Mouse (Mus musculus) midbrain, embryonic 11.5 days (tissue): ENCODE measurements around the gene Adat3. TPM values are rescaled to one million over a fixed set of nuclear protein-coding genes. Genes with fewer than 3 reads are reported as not detected.
A peak's percentile ranks its signal among the peaks of the same experiment; 100 is the strongest.
"Not testable (repeated sequence)": the region's sequence is repeated elsewhere in the genome, so short reads cannot be mapped to it uniquely, and the experiment has no call there.

Experiments used
- ATAC-seq: fragments of 200-750 bp; cut with Nextera tagmentation; 2 replicates; pipeline ENCODE4 v1.8.0; 2017; ENCODE audit warnings: moderate TSS enrichment, moderate library complexity; ENCODE audit not compliant: low FRiP score
- DNase-seq: peaks from one replicate; pipeline ENCODE4 v3.0.0; 2015; ENCODE audit warnings: low spot score; ENCODE audit errors: missing footprints
- H3K27ac ChIP-seq: fragments of 300-500 bp; sonication (generic); 2 replicates; pipeline ENCODE4 v1.5.1; 2014; ENCODE audit warnings: low read depth, low read length
- H3K27me3 ChIP-seq: fragments of 300-500 bp; sonication (generic); 2 replicates; pipeline ENCODE4 v1.6.1; 2014; ENCODE audit warnings: mild to moderate bottlenecking, low read length, moderate library complexity, mixed read lengths; ENCODE audit not compliant: control insufficient read depth, insufficient read depth
- H3K36me3 ChIP-seq: fragments of 300-500 bp; sonication (generic); 2 replicates; pipeline ENCODE4 v1.6.1; 2014; ENCODE audit warnings: mild to moderate bottlenecking, low read length, moderate library complexity, mixed read lengths; ENCODE audit not compliant: control insufficient read depth, insufficient read depth
- H3K4me1 ChIP-seq: fragments of 300-500 bp; sonication (generic); 2 replicates; pipeline ENCODE4 v1.6.1; 2014; ENCODE audit warnings: low read length; ENCODE audit not compliant: control insufficient read depth, insufficient read depth
- H3K4me2 ChIP-seq: fragments of 300-500 bp; sonication (generic); 2 replicates; pipeline ENCODE4 v1.6.1; 2014; ENCODE audit warnings: mild to moderate bottlenecking, moderate library complexity
- H3K4me3 ChIP-seq: fragments of 300-500 bp; sonication (generic); 2 replicates; pipeline ENCODE4 v1.5.1; 2014; ENCODE audit warnings: low read depth, low read length
- H3K9ac ChIP-seq: fragments of 300-500 bp; sonication (generic); 2 replicates; pipeline ENCODE4 v1.6.1; 2014; ENCODE audit warnings: low read length
- H3K9me3 ChIP-seq: fragments of 300-500 bp; sonication (generic); 2 replicates; pipeline ENCODE4 v1.6.1; 2016; ENCODE audit warnings: low read length; ENCODE audit not compliant: control insufficient read depth
- WGBS: fragments of 180-500 bp; shearing (Covaris S2); extraction: QIAGEN DNeasy Blood & Tissue Kit; methylation state at CpG from one replicate; pipeline ENCODE4 v1.1.7; 2014; 5-methylcytosine and 5-hydroxymethylcytosine counted together
- polyA plus RNA-seq: library from polyadenylated mRNA; unstranded; fragments of >200 nt; fragmentation: Nextera tagmentation; extraction: Ambion mirVana; gene quantifications from 2 replicates; pipeline ENCODE4 v1.2.1, GENCODE M21; 2014

Adat3 gene
- polyA plus RNA-seq, 1 experiment from 2014 or later: 6.9 TPM

DNA sequence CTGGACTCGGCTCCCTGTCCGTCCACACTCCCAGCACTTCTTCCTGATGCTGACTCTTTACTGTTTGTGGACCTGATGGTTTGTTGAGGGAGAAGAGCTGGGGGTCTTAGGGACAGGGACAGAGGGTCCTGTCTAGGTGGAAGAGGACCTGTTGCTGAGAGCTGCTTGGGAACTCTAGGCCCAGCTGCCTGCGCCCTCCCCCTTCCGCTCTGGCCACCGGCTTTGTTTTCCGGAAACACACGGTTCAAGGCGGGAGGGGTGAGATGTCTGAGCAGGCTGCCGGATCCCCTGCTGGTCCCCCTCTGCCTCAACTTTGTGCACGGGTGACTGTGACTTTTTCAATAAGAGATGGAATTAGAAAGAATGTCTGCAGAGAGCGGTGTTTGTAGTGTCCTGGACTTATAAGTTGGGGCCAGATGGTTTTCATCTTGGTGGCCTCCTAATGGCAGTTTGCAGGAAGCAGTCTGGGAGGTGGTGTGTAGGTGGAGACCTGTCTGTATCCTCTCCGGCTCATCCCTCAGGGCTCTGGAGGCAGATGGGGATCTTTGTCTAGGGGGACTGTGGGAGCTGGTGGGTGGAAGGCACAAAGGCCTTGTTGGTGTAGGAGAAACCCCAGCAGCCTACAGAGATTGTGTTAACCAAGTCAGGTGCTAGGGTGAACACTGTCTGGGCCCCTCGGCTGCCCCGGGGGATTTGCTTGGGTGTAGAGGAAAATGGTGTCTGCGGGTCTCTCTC lies 20.9 kb downstream of the Adat3 start:
- peak; percentile 92 for DNase-seq

DNA sequence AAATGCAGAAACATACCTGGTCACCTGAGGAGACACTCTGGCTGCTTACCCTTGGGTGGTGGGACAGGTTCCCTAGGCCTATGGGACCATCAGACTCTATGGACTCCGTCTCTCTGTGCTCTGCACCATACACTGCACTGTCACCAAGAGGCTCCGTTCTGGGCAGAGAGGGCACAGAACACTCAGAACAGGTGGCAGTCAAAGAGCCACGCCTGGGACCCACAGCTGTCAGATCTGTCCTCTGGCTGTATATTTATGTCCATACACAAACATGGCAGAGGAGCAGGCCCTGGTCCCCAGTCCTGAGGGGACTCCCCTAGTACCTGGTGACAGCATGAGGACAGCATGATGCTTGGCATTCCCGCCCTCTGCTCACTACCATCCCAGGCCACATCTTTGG lies 23.1 kb downstream of the Adat3 start:
- Histone ChIP-seq H3K4me3 (no peak overlapping the region), H3K27me3 (no peaks in the 10 kb centered on the region), H3K4me1 (peaks cover 25% of the 10 kb centered on the region), H3K9me3 (no peaks in the 10 kb centered on the region), H3K4me2 (no peak overlapping the region), H3K36me3 (no peaks in the 10 kb centered on the region), H3K9ac (no peak overlapping the region), H3K27ac (no peak overlapping the region)
- 93% methylated on average over 4 of the region's 4 CpGs for WGBS
- DNase-seq: no peak
- ATAC-seq: no peak

More for the DNA sequence above, 20.9 kb downstream of the Adat3 start:
- no peaks in the 10 kb centered on the region for H3K36me3 ChIP-seq
- H3K9me3 ChIP-seq: no peaks in the 10 kb centered on the region
- H3K27ac ChIP-seq: peak overlapping the region; percentile 57
- peak overlapping the region; percentile 90 for H3K9ac ChIP-seq
- ATAC-seq: no peak
- H3K27me3 ChIP-seq: no peaks in the 10 kb centered on the region
- peak overlapping the region; percentile 90 for H3K4me3 ChIP-seq
- H3K4me1 ChIP-seq: peaks cover 25% of the 10 kb centered on the region
- H3K4me2 ChIP-seq: peak overlapping the region; percentile 98
- WGBS: 18% methylated on average over 15 of the region's 15 CpGs

GRCm38 (mm10) chr10:80627685-80628084 lies 25.0 kb downstream of the Adat3 start:
- Histone ChIP-seq H3K9me3 (no peaks in the 10 kb centered on the region), H3K4me2 (no peak overlapping the region), H3K36me3 (no peaks in the 10 kb centered on the region), H3K27ac (no peak overlapping the region), H3K4me1 (peaks cover 19% of the 10 kb centered on the region), H3K4me3 (no peak overlapping the region), H3K9ac (0 out of 2 replicates have a peak overlapping the region, but pooled peaks have one; percentile 12), H3K27me3 (no peaks in the 10 kb centered on the region)
- ATAC-seq (no peak), DNase-seq (no peak)
- 70% methylated on average over 2 of the region's 2 CpGs for WGBS

DNA sequence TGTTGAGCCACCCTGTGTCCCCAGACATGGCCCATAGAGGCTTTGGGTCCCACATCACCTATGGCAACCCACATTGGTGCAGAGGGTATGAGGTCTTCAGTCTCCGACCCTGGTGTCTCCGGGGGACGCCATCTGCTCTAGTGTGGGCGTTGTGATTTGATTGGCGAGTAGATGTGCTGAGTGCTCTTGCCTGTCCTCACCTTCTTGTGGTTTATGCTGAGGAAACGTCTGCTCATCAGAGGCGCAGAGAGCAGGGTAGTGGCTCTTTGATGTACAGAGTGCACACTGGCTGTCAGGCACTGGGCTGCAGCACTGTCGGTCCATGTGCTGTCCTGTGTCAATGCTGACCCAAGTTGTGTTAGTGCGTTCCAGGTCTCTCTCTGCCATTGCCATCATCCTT lies 26.2 kb downstream of the Adat3 start:
- H3K9ac ChIP-seq: no peak overlapping the region
- DNase-seq: no peak
- no peaks in the 10 kb centered on the region for H3K27me3 ChIP-seq
- H3K4me1 ChIP-seq: peaks cover 11% of the 10 kb centered on the region
- H3K4me2 ChIP-seq: no peak overlapping the region
- H3K4me3 ChIP-seq: no peak overlapping the region
- H3K9me3 ChIP-seq: no peaks in the 10 kb centered on the region
- H3K27ac ChIP-seq: no peak overlapping the region
- H3K36me3 ChIP-seq: no peaks in the 10 kb centered on the region; the same call in 1 of the 2 replicates
- WGBS: 83% methylated on average over 9 of the region's 9 CpGs
- ATAC-seq: no peak

GRCm38 (mm10) chr10:80635345-80635744 lies 32.7 kb downstream of the Adat3 start:
- ATAC-seq (no peak), DNase-seq (no peak)
- H3K4me3 ChIP-seq: no peak overlapping the region
- no peak overlapping the region for H3K4me2 ChIP-seq
- 87% methylated on average over 6 of the region's 6 CpGs for WGBS
- peaks cover 33% of the 10 kb centered on the region for H3K36me3 ChIP-seq
- H3K9me3 ChIP-seq: no peaks in the 10 kb centered on the region
- H3K27me3 ChIP-seq: no peaks in the 10 kb centered on the region
- H3K27ac ChIP-seq: no peak overlapping the region
- no peak overlapping the region for H3K9ac ChIP-seq
- H3K4me1 ChIP-seq: no peaks in the 10 kb centered on the region

DNA sequence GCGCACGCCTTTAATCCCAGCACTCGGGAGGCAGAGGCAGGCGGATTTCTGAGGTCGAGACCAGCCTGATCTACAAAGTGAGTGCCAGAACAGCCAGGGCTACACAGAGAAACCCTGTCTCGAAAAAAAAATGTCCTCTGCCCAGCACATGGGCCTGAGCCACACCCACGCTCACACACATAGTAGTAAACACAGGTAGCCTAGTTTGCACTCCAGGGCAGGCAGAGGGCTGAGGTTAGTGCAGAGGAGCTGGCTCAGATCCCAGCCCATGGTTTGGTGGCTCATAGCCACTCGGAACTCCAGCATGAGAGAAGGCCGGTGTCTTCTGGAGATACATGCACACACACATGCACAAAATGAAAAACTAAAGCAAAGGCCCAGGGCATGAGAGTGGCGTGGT lies 44.3 kb downstream of the Adat3 start:
- no peak for DNase-seq
- WGBS: 94% methylated on average over 10 of the region's 10 CpGs
- Histone ChIP-seq H3K27me3 (no peaks in the 10 kb centered on the region), H3K9ac (no peak overlapping the region), H3K36me3 (peaks cover 19% of the 10 kb centered on the region), H3K4me3 (no peak overlapping the region), H3K9me3 (no peaks in the 10 kb centered on the region), H3K27ac (no peak overlapping the region), H3K4me2 (no peak overlapping the region), H3K4me1 (no peaks in the 10 kb centered on the region)
- ATAC-seq: no peak

DNA sequence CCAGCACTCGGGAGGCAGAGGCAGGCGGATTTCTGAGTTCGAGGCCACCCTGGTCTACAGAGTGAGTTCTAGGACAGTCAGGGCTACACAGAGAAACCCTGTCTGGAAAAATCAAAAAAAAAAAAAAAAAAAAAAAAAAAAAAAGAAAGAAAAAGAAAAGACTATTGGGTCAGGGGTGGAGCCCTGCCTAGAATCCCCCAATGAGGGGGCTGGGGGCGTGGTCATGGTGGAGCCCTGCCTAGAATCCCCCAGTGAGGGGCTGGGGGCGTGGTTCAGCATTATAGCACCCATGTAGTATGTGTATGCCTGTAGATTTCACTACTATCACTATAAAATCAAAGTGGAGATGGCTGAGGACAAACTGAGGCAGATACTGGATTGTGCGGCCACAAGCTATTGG lies 47.2 kb downstream of the Adat3 start:
- not testable (repeated sequence) for H3K4me2 ChIP-seq, ATAC-seq, H3K27me3 ChIP-seq, DNase-seq, H3K4me3 ChIP-seq, H3K36me3 ChIP-seq, H3K9me3 ChIP-seq, H3K4me1 ChIP-seq, H3K27ac ChIP-seq, H3K9ac ChIP-seq
- 92% methylated on average over 6 of the region's 6 CpGs for WGBS

DNA sequence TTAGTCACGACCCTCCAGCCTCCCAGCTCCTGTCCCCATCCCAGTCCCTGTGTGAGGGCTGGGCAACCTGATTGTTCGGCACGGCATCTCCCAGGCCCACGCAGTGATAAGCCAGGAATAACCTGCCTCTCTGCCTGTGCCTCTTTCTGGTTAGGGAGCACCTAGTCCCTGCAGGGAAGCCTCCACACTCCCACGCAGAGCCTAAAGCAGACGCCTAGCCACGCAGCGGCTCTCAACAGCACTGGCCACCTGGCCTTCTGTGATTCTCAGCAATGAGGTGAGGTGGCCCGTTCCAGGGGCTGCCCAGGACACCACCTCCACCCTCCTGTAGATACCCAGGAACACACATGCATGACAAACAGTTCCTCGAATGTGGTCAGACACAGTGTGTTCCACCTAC lies 47.7 kb downstream of the Adat3 start:
- DNase-seq: no peak

DNA sequence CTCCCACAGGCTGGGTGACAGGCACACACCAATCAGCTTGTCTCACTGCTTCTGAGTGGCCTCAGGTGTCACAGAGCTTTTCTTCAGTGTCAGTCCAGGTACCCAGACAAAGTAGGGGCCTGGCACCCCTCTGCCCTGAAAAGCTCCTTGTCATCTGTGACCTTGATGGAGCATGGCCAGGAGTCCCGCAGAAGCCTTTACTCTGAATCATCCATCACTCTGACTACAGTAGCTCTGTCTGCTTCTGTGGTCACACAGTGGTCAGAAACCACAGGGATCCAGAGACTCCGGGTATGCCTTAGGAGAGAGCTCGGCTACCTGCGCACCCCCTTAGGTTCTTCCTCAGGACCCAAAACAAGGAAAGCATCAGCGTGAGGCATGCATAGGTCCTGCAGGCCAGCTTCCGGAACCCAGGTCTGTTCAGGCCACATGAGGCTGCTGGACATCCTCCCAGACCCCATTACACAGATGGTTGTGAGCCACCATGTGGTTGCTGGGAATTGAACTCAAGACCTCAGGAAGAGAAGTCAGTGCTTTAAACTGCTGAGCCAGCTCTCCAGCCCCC lies 50.6 kb downstream of the Adat3 start:
- WGBS: 94% methylated on average over 6 of the region's 6 CpGs
- Histone ChIP-seq H3K9ac (no peak overlapping the region), H3K4me2 (no peak overlapping the region), H3K4me3 (no peak overlapping the region), H3K9me3 (no peaks in the 10 kb centered on the region), H3K27ac (no peak overlapping the region), H3K4me1 (peaks cover 15% of the 10 kb centered on the region), H3K36me3 (no peaks in the 10 kb centered on the region), H3K27me3 (no peaks in the 10 kb centered on the region)
- ATAC-seq: no peak
- no peak for DNase-seq

More for the DNA sequence above, 47.7 kb downstream of the Adat3 start:
- Histone ChIP-seq H3K4me1 (peaks cover 7% of the 10 kb centered on the region), H3K4me2 (no peak overlapping the region), H3K27me3 (no peaks in the 10 kb centered on the region), H3K4me3 (no peak overlapping the region), H3K9me3 (no peaks in the 10 kb centered on the region), H3K36me3 (peaks cover 2% of the 10 kb centered on the region; the same call in 1 of the 2 replicates), H3K27ac (no peak overlapping the region), H3K9ac (no peak overlapping the region)
- ATAC-seq: no peak
- 90% methylated on average over 10 of the region's 10 CpGs for WGBS
